Mouse (Mus musculus) bone marrow macrophage, adult 2 months (primary cell): ENCODE measurements around the gene Mpc1.

Source experiments
- CTCF ChIP-seq: IDR thresholded peaks from 2 replicates; pipeline ENCODE4 v1.5.1; 2012; ENCODE audit warnings: low read depth, mild to moderate bottlenecking, low read length, moderate library complexity
- POLR2A ChIP-seq: IDR thresholded peaks from 2 replicates; pipeline ENCODE4 v1.6.1; 2012; ENCODE audit warnings: mild to moderate bottlenecking, low read depth, low read length, borderline replicate concordance

- TF ChIP-seq POLR2A (no peak), CTCF (no peak)
Observed at GRCm38 (mm10) chr17:8289993-8290679, 7.4 kb downstream of the Mpc1 start.
